ENCODE assay signal across 9 mouse cellular contexts in genomic region chr12:86946301-86946781, GRCm38 (mm10). TPM values are rescaled to one million over a fixed set of nuclear protein-coding genes. Genes with fewer than 3 reads are reported as not detected.
A peak's percentile ranks its signal among the peaks of the same experiment; 100 is the strongest.
DNase-seq lines count a peak whose midpoint lies in the region; ATAC-seq and TF ChIP-seq lines count a peak whose summit lies in the region.
"Had no signal": no experiment of that assay in that cellular context is flagged by ENCODE, and none has a peak within 500 bp of the region (broad histone marks: within the 10 kb centered on the region; RNA-seq: fewer than 3 reads in every experiment).

No protein-coding gene starts in this region.

- H3K9me3 ChIP-seq in hindbrain, embryonic 15.5 days = no peaks in the 10 kb centered on the region
- no peaks in the 10 kb centered on the region for H3K9me3 ChIP-seq in midbrain, embryonic 14.5 days (ENCODE audit: control insufficient read depth, low read length)

- peak overlapping the region; percentile 96 for H3K4me2 ChIP-seq in hindbrain, embryonic 15.5 days
- H3K4me2 ChIP-seq in midbrain, embryonic 14.5 days (ENCODE audit: low read length) = peak overlapping the region; percentile 91

- no peaks in the 10 kb centered on the region for H3K27me3 ChIP-seq in cerebellum, adult 2 months (ENCODE audit: control insufficient read depth, insufficient read depth, low read length)
- H3K27me3 ChIP-seq in hindbrain, embryonic 15.5 days = no peaks in the 10 kb centered on the region
- no peaks in the 10 kb centered on the region for H3K27me3 ChIP-seq in midbrain, embryonic 14.5 days (ENCODE audit: control insufficient read depth, insufficient read depth, low read length)
- H3K27me3 ChIP-seq: Patski had no signal

- peak overlapping the region; percentile 70 for H3K4me3 ChIP-seq in cerebellum, adult 2 months (replicated peaks; ENCODE audit: insufficient read depth, low read depth, low read length)
- H3K4me3 ChIP-seq in hindbrain, embryonic 15.5 days = peak overlapping the region; percentile 63
- H3K4me3 ChIP-seq in midbrain, embryonic 14.5 days (replicated peaks; ENCODE audit: low read depth, low read length) = peak overlapping the region; percentile 64

- H3K9ac ChIP-seq in hindbrain, embryonic 15.5 days = peak overlapping the region; percentile 88
- peak overlapping the region; percentile 91 for H3K9ac ChIP-seq in midbrain, embryonic 14.5 days (replicated peaks; ENCODE audit: low read length)

- no peak for ATAC-seq in hindbrain, embryonic 15.5 days (ENCODE audit: low FRiP score, low read depth)
- no peak for ATAC-seq in midbrain, embryonic 14.5 days (ENCODE audit: low FRiP score, low TSS enrichment)
- ATAC-seq in granulocyte monocyte progenitor cell, adult 5-6 weeks (replicated peaks; ENCODE audit: poor library complexity, severe bottlenecking) = no peak

- H3K27ac ChIP-seq in cerebellum, adult 2 months (ENCODE audit: insufficient read depth, low read length) = peak overlapping the region; percentile 95
- peak overlapping the region; percentile 99 for H3K27ac ChIP-seq in hindbrain, embryonic 15.5 days (replicated peaks)
- H3K27ac ChIP-seq in midbrain, embryonic 14.5 days (replicated peaks; ENCODE audit: low read depth, low read length) = peak overlapping the region; percentile 99

- peak in 1 of 2 experiments; percentile 62 for DNase-seq in cerebellum, adult 2 months
- DNase-seq in cerebellum, postnatal 36 days = no peak
- DNase-seq in 3134 (ENCODE audit: extremely low read depth, insufficient read length, low spot score) = peak; percentile 20
- peak; percentile 64 for DNase-seq in embryo, embryonic 10.5 days (ENCODE audit: low spot score)
- peak; percentile 69 for DNase-seq in midbrain, embryonic 14.5 days
- DNase-seq in cerebellum, postnatal 4 days (ENCODE audit: low spot score in 2 of 2) = no peak

- under 1% methylated on average over 17 of the region's 17 CpGs for WGBS in cerebellum, adult 2 months
- under 1% methylated on average over 17 of the region's 17 CpGs for WGBS in hindbrain, embryonic 15.5 days
- 0% methylated on average over 17 of the region's 17 CpGs for WGBS in midbrain, embryonic 14.5 days

- no peaks in the 10 kb centered on the region for H3K36me3 ChIP-seq in hindbrain, embryonic 15.5 days
- H3K36me3 ChIP-seq in midbrain, embryonic 14.5 days (ENCODE audit: control insufficient read depth, insufficient read depth, low read length) = no peaks in the 10 kb centered on the region

- TF ChIP-seq POLR2A in cerebellum, adult 2 months (IDR thresholded peaks at IDR 0.05; ENCODE audit: borderline replicate concordance, insufficient read depth, low read length) = no peak

- peaks cover 15% of the 10 kb centered on the region; the same call in 1 of the 2 replicates for H3K4me1 ChIP-seq in cerebellum, adult 2 months (ENCODE audit: control insufficient read depth, insufficient read depth, low read length)
- H3K4me1 ChIP-seq in hindbrain, embryonic 15.5 days (replicated peaks) = peaks cover 64% of the 10 kb centered on the region
- peaks cover 50% of the 10 kb centered on the region for H3K4me1 ChIP-seq in midbrain, embryonic 14.5 days (ENCODE audit: control insufficient read depth, insufficient read depth, low read length)

- TF ChIP-seq CTCF in cerebellum, adult 2 months (IDR thresholded peaks at IDR 0.05; ENCODE audit: borderline replicate concordance, insufficient read depth, low read depth, low read length) = no peak

RNA-seq across cellular contexts. Expression of gene Cipc, which starts 0.5 kb away (rescaled TPM):
- 122 and 127 TPM in 2 replicates for polyA plus RNA-seq in cerebellum, adult 2 months (2012; rRNA removed)
- 45.1 and 46.1 TPM in 2 replicates for polyA plus RNA-seq in hindbrain, embryonic 15.5 days (2015; fragmentation: Nextera tagmentation; extraction: Ambion mirVana)
- 42.5 and 61.0 TPM in 2 replicates for polyA plus RNA-seq in midbrain, embryonic 14.5 days (2014; fragmentation: Nextera tagmentation; extraction: Ambion mirVana)
- 23.5 and 32.3 TPM in 2 replicates for total RNA-seq in granulocyte monocyte progenitor cell, adult 5-6 weeks (2014; fragmentation: Nextera tagmentation)
- total RNA-seq in granulocyte monocyte progenitor cell, adult 5-6 weeks (2017) = 18.5 and 19.9 TPM in 2 replicates

RNA-seq across cellular contexts. Expression of gene Zdhhc22, which starts 43.9 kb away (rescaled TPM):
- polyA plus RNA-seq in cerebellum, adult 2 months (2012; rRNA removed) = 28.1 and 29.3 TPM in 2 replicates
- polyA plus RNA-seq in hindbrain, embryonic 15.5 days (2015; fragmentation: Nextera tagmentation; extraction: Ambion mirVana) = 21.8 and 22.0 TPM in 2 replicates
- polyA plus RNA-seq in midbrain, embryonic 14.5 days (2014; fragmentation: Nextera tagmentation; extraction: Ambion mirVana) = 9.0 and 10.7 TPM in 2 replicates
- not detected in 2 replicates for total RNA-seq in granulocyte monocyte progenitor cell, adult 5-6 weeks (2014; fragmentation: Nextera tagmentation)
- not detected in 2 replicates for total RNA-seq in granulocyte monocyte progenitor cell, adult 5-6 weeks (2017)
- polyA plus RNA-seq: Patski had no signal

Comparison
In these comparisons a context has a peak if more than half of its experiments do, and no peak if none do; other contexts are left out.
1. DNase-seq: peak in 3134 (single experiment), embryo, embryonic 10.5 days (single experiment) and midbrain, embryonic 14.5 days (single experiment); none in cerebellum, postnatal 36 days (0 of 2) and cerebellum, postnatal 4 days (0 of 2).
2. Peak in every context shown above with its lines, with median percentiles within 50 percentile points of each other: H3K27ac ChIP-seq and H3K4me3 ChIP-seq.